Mouse (Mus musculus) neutrophil, adult 59 days (primary cell): ENCODE measurements around the gene Pou2f3. TPM values are rescaled to one million over a fixed set of nuclear protein-coding genes. Genes with fewer than 3 reads are reported as not detected.

Source experiments
- total RNA-seq, 2 experiments: library from RNA; stranded (reverse); gene quantifications; 1 replicate in 1 of 2; 2 replicates in 1 of 2; pipeline ENCODE4 v1.2.4; 2023

The Pou2f3 gene
- not detected for total RNA-seq

DNA sequence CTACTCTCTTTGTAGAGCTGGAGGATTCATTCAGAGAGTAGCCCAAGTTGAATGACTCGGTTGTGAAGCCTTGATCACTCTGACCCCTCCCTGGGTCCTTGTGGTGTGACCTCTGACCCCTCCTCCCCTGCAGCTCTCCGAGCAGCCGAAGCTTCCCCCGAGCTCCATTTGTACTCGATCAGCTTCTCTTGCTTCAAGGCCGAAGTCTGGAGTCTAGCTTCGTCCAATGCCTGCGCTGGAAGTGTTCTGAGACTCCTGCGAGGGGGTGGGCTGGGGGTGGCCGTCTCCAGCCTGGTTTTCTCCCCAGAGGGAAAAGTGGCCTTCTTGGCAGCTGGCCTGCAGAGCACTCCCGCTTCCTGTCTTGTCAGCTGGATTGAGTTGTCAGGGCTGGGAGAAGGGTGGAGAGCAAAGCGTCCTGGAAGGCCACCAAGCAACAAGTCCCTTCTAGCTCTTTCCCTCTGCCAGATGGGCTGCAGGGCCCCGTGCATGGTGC lies at the start of gene Pou2f3:
Gene Pou2f3, minus strand, starts transcription at position 180 of the 493 bp plus-strand sequence.

DNA sequence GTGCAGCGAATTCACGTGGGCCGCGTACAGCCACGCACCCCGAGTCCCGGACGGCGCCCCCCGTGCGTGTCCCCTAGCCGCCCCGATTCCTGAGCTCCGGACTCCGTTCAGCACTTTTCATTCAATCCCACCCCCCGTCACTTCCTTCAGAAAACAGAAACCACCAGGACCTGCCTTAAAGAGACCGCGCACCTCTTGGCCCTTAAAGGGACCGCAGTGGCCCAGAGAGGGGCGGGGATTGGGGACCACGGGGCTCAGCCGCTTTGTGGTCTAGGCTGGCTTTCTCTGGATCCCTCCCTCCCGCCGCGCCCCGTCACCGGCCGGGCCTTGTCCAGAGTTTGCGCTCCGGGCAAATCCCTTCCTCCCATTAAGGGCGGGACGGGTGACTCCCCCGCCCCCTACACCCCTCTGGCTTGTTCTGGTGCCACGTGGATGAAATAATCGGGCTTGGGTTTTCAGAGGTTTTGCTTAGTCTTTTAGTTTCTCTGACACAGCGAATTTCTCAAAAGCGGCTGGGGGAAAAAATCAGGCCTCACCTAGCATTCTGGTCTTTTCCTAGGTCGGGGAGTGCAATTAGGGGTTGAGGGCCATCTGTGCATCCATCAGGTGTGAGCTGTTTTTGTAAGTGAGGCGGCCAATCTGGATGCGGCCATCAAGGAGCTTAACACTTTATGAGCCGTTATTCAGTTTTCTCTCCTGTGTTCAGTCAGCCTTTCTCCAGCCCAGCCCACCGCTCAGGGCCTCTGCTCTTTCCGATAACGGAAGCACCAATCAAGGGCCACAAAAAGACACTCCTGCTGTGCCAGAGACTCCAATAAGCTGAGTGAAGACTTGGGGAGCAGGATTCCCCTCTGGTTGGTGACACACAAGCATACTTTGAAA lies 29.8 kb upstream of the Pou2f3 start, which contains the start of gene Oaf:
Gene Oaf, minus strand, starts transcription at position 200 of the 882 bp plus-strand sequence.

GRCm38 (mm10) chr9:43116134-43116996 lies 93.8 kb downstream of the Pou2f3 start, which contains the start of gene Tmem136:
TSS of gene Tmem136 (minus strand) at chr9:43116570.

GRCm38 (mm10) chr9:43107187-43107517 lies 103.0 kb downstream of the Pou2f3 start, which contains the start of gene Arhgef12:
TSS of gene Arhgef12 (minus strand) at chr9:43107239.

Other genes with a start within 250 kb of the Pou2f3 start
- gene Arhgef12, start 103.1 kb downstream of the Pou2f3 start, total RNA-seq, result 1 to 10 TPM; 2.0 to 2.8 TPM
- gene Tmem136, start 93.8 kb downstream of the Pou2f3 start, total RNA-seq, result not detected
- gene Oaf, start 29.5 kb upstream of the Pou2f3 start, total RNA-seq, result 1 to 10 TPM; 4.6 to 7.1 TPM
- not detected for gene Trim29, start 100.5 kb upstream of the Pou2f3 start, total RNA-seq